Mouse (Mus musculus) adrenal gland, adult (tissue): Measurements from ENCODE around the gene Snrnp40.
A peak's percentile ranks its signal among the peaks of the same experiment; 100 is the strongest.

ENCODE experiments used
- DNase-seq, 2 experiments: peaks; one replicate each; pipeline ENCODE4 v3.0.0; 2022 to 2023; ENCODE audit warnings: low spot score in 1 of 2; ENCODE audit not compliant: inconsistent age in 2 of 2

Gene Snrnp40

DNA sequence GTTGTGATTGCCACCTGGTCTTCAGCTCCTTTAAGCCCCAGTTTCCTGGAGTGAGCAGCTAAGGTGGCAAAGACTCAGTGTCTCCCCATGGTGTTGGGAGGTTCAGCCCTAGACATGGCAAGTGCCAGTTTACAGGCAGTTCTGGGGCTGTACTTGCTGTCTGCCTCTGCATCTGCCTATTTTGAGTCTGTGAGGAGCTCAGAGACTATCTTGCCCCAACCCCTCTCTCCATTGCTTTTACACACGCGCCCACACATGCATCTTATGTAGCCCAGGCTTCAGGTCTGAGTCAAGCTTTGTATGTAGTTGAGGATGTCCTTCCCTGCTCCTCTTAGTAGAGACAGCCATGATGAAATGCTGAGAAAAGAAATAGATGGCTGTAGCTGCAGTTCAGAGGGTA is 19.2 kb downstream of the Snrnp40 start:
- DNase-seq, result no peak

DNA sequence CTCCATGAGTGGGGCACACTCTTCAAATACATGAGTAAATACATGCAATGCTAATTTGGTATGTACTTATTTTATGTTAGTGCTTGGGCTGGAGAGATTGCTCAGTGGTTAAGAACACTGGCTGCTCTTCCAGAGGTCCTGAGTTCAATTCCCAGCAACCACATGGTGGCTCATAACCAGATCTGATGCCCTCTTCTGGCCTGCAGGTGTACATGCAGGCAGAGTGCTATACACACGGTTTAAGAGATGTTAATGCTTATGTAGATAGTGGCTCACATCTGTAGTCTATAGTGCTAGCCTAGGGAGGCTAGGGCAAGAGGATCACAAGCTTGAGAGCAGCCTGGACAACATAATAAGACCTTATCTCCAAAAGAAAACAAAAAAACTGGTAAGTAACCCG is 20.5 kb downstream of the Snrnp40 start:
- DNase-seq, result no peak

DNA sequence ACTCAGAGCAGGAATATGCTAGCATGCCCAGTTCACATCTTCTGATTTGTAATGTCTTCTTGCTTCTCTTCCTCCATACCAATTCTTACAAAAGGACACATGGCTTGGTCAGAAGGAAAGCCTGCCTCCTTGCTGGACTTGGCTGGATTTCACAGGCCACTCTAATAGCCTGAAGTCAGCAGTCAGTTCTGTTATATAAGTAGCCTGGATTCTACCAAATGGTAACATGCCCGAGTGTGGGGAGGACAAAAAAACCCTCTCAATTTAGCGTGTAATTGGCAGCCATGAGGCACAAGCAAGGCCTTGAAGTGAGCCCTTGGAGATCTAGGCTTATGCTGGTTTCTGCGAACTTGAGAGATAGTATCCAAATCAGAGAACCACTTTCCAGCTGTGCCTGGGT is 27.3 kb downstream of the Snrnp40 start:
- peak; percentile 23 to 63 for DNase-seq

DNA sequence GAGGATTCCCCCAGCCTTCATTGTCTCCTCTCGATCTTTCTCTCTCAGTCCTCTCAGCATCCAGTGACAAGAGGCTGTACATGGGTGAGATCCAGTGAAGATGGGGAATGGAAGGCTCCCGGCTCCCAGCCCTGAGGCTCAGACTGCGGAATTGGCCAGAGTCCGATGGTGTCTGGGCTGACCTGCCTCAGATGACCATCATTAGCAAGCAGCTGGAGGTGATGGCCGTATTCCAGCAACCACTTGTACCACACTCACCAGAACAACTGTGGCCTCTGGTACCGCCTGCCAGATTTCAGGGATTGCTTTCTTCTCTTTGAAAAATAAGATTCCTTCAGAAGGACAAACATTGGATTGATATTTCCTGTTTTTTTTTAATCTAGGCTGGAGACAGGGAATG is 29.6 kb downstream of the Snrnp40 start:
- peak; percentile 62 to 77 for DNase-seq

DNA sequence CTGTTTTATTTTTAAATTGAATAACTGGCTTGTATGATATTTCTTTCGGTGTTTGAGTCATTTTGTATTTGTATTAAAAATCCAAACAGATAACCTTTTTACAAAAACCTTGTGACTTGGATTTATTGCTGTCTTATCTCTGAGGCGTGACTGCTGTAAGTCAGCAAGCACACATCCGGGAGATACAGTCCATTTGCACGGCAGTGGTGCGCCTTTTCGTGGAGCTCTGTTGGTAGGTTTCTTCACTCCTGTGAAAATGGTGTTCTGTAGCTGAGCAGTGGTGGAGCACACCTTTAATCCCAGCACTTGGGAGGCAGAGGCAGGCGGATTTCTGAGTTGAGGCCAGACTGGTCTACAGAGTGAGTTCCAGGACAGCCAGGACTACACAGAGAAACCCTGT is 30.0 kb downstream of the Snrnp40 start:
- peak in 1 of 2 experiments; percentile 49 for DNase-seq

DNA sequence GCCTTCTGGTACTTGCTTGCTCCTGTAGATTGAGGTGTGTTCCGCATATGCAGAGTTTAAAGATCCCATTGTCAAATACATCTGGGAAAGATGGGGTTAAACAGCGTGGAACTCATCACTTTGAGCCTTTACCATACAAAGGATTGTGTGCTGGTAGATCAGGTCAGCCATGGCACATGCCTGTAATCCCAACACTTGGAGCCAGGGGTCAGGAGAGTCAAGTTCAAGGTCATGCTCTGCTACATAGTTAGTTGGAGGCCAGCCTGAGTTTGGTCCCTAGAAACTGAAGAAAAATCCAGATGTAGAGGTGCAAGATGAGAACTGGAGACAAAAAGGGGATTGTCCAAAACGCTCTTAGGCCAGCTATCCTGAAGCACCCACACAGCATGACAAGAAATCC is 31.3 kb downstream of the Snrnp40 start:
- DNase-seq, result no peak
